Mouse (Mus musculus): Measurements from ENCODE around the gene Cdkn2d. TPM values are rescaled to one million over a fixed set of nuclear protein-coding genes. Genes with fewer than 3 reads are reported as not detected.
A peak's percentile ranks its signal among the peaks of the same experiment; 100 is the strongest.
"Not testable (repeated sequence)": the region's sequence is repeated elsewhere in the genome, so short reads cannot be mapped to it uniquely, and the experiment has no call there.

Gene Cdkn2d
- polyA plus RNA-seq, 2 experiments, result 43.2 to 51.1 TPM

DNA sequence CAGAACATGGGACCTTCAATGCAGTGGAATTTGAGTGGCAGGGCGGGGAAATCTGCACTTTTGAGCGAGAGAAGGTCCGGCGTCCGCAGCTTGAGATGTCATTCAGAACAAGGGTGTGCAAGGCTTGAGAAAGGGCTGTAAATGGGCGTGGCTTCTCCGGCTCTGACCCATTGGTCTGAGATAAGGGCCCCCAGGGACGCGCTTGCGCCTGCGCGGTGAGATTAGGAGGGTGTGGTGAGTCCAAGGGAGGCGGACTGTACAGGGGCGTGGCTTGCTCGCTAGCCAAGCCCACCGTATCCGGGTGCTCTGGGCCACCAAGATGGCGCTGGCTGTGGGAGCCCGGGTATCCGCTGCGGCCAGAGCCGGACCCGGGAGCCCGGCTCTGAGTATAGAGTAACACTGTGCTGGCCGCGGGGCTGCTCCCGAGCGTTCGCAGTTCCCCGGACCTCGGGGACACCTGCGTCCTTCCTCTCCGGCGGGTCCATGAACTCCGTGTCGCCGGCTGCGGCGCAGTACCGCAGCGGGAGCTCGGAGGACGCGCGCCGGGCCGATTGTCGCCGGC is 26.1 kb downstream of the Cdkn2d start, which contains the start of gene Atg4d:
TSS of gene Atg4d (plus strand) at position 294 of the 562 bp plus-strand sequence.
- peak within 1 kb of the TSS; percentile 78 for H3K4me2 ChIP-seq (replicated peaks; ENCODE audit: low read depth, low read length, severe bottlenecking)
- peak within 1 kb of the TSS; percentile 75 for H3K27ac ChIP-seq (replicated peaks; ENCODE audit: low read depth, low read length)
- peaks cover 9% of the 10 kb centered on the region for H3K4me1 ChIP-seq (ENCODE audit: control insufficient read depth, insufficient read depth, low read length)
- ATAC-seq (ENCODE audit: low FRiP score, low read depth), result peak; percentile 98
- TF ChIP-seq POLR2A (IDR thresholded peaks at IDR 0.05; ENCODE audit: borderline replicate concordance, extremely low read depth, insufficient read depth, insufficient read length), result peak; percentile 95
- no peaks in the 10 kb centered on the region for H3K27me3 ChIP-seq (ENCODE audit: control insufficient read depth, insufficient read depth, low read length)
- H3K9me3 ChIP-seq (ENCODE audit: control insufficient read depth, low read length), result no peaks in the 10 kb centered on the region
- peak within 1 kb of the TSS; percentile 95 for H3K4me3 ChIP-seq (replicated peaks; ENCODE audit: low read length)
- peaks cover 26% of the 10 kb centered on the region for H3K36me3 ChIP-seq (ENCODE audit: control insufficient read depth, insufficient read depth, low read length)
- DNase-seq (ENCODE audit: low spot score), result peak; percentile 99
- peak within 1 kb of the TSS; percentile 82 for H3K9ac ChIP-seq (ENCODE audit: low read depth, low read length, severe bottlenecking)
- WGBS, result under 1% methylated on average over 41 of the region's 49 CpGs

DNA sequence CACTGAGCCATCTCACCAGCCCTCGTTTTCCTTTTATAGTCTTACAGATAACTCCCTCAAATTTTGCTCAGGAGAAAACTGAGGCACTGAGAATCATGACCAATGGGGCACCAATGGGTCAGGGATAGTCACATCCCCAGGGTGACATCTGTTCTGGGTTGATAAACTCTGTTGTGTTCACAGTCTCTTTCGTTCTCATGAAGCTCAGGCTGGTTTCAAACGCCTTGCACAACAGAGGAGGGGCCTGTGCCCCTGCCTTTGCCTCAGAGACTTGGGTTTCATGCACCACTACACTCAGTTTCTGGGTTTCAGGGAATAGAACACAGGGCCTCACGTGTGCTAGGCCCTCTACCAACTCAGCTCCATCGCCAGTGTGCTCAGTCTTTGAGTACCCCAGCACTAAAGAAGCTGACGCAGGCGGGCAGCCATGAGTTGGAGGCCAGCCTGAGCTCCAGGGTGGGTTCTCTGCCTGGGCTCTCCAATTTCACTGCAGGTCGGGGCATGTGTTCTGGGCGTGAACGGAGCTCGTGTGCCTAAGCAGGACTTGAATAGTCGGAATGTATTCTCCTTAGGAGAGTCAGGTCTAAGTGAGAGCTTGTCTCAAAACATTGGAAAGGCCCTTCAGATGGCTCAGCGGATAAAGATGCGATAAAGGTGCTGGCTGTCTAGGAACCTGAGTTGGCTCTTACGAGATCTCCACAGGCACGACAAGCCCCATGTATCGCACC is 26.8 kb downstream of the Cdkn2d start:
- peak; percentile 44 for DNase-seq (ENCODE audit: low spot score)
- H3K27ac ChIP-seq (replicated peaks; ENCODE audit: low read depth, low read length), result peak overlapping the region; percentile 75
- H3K4me1 ChIP-seq (ENCODE audit: control insufficient read depth, insufficient read depth, low read length), result peaks cover 9% of the 10 kb centered on the region
- ATAC-seq (ENCODE audit: low FRiP score, low read depth), result peak; percentile 20
- no peaks in the 10 kb centered on the region for H3K27me3 ChIP-seq (ENCODE audit: control insufficient read depth, insufficient read depth, low read length)
- no peaks in the 10 kb centered on the region for H3K9me3 ChIP-seq (ENCODE audit: control insufficient read depth, low read length)
- peaks cover 21% of the 10 kb centered on the region for H3K36me3 ChIP-seq (ENCODE audit: control insufficient read depth, insufficient read depth, low read length)
- TF ChIP-seq POLR2A (IDR thresholded peaks at IDR 0.05; ENCODE audit: borderline replicate concordance, extremely low read depth, insufficient read depth, insufficient read length), result no peak
- H3K4me2 ChIP-seq (replicated peaks; ENCODE audit: low read depth, low read length, severe bottlenecking), result peak overlapping the region; percentile 78
- H3K4me3 ChIP-seq (replicated peaks; ENCODE audit: low read length), result peak overlapping the region; percentile 95
- 13% methylated on average over 17 of the region's 17 CpGs for WGBS
- peak overlapping the region; percentile 82 for H3K9ac ChIP-seq (ENCODE audit: low read depth, low read length, severe bottlenecking)

DNA sequence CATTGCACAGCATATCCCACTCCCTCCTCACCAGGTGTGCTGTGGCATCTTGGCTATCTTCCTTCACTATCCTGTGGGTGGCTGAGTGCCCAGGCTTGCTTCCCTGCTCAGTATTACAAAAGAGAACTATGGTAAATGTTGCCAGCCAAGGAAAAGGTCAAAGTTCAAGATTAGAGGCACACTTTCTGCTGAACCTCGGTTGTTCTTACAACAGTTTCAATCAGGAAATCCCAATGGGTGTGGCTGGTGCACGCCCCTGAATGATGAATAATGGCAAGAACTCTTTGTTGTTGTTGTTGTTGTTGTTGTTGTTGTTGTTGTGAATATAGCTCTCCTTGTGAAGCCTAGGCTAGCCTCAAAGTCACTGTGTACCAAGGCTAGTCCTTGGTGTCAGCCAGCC is 29.4 kb downstream of the Cdkn2d start:
- no peak for TF ChIP-seq POLR2A (IDR thresholded peaks at IDR 0.05; ENCODE audit: borderline replicate concordance, extremely low read depth, insufficient read depth, insufficient read length)
- Histone ChIP-seq H3K27ac (replicated peaks; ENCODE audit: low read depth, low read length) (no peak overlapping the region), H3K27me3 (ENCODE audit: control insufficient read depth, insufficient read depth, low read length) (no peaks in the 10 kb centered on the region), H3K9me3 (ENCODE audit: control insufficient read depth, low read length) (no peaks in the 10 kb centered on the region), H3K36me3 (ENCODE audit: control insufficient read depth, insufficient read depth, low read length) (no peaks in the 10 kb centered on the region), H3K4me1 (ENCODE audit: control insufficient read depth, insufficient read depth, low read length) (peaks cover 9% of the 10 kb centered on the region), H3K4me3 (replicated peaks; ENCODE audit: low read length) (no peak overlapping the region), H3K4me2 (replicated peaks; ENCODE audit: low read depth, low read length, severe bottlenecking) (no peak overlapping the region), H3K9ac (ENCODE audit: low read depth, low read length, severe bottlenecking) (no peak overlapping the region)
- WGBS, result 61% methylated on average over 2 of the region's 2 CpGs
- DNase-seq (ENCODE audit: low spot score) (no peak), ATAC-seq (ENCODE audit: low FRiP score, low read depth) (no peak)

DNA sequence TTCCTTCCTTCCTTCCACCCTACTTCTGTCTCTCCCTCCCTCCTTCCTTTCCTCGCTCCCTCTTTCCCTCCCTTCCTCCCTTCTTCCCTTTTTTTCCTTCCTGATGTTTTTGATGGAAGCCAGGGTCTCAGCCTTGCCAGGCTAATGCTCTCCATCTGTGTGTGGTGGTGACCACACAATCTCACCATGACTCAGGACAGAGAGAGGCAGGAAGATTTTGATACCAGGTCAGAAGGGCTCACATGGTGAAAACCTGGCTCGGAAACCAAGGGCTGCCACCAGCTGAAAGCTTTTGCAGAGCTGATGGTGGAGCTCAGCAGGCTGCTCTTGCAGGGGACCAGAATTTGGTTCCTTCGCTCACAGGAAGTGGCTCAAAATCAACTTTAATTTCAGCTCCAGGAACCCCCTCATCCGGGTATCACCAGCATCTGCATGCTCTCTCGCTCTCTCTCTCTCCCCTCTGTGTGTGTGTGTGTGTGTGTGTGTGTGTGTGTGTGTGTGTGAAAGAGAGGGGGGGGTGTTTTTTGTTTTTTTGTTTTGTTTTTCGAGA is 30.6 kb downstream of the Cdkn2d start:
- H3K4me1 ChIP-seq (ENCODE audit: control insufficient read depth, insufficient read depth, low read length), result peaks cover 5% of the 10 kb centered on the region
- no peak overlapping the region for H3K9ac ChIP-seq (ENCODE audit: low read depth, low read length, severe bottlenecking)
- no peaks in the 10 kb centered on the region for H3K27me3 ChIP-seq (ENCODE audit: control insufficient read depth, insufficient read depth, low read length)
- H3K9me3 ChIP-seq (ENCODE audit: control insufficient read depth, low read length), result no peaks in the 10 kb centered on the region
- H3K4me3 ChIP-seq (replicated peaks; ENCODE audit: low read length), result no peak overlapping the region
- ATAC-seq (ENCODE audit: low FRiP score, low read depth), result no peak
- no peak overlapping the region for H3K4me2 ChIP-seq (replicated peaks; ENCODE audit: low read depth, low read length, severe bottlenecking)
- WGBS, result 68% methylated on average over 5 of the region's 6 CpGs
- TF ChIP-seq POLR2A (IDR thresholded peaks at IDR 0.05; ENCODE audit: borderline replicate concordance, extremely low read depth, insufficient read depth, insufficient read length), result no peak
- no peak for DNase-seq (ENCODE audit: low spot score)
- no peak overlapping the region for H3K27ac ChIP-seq (replicated peaks; ENCODE audit: low read depth, low read length)
- no peaks in the 10 kb centered on the region for H3K36me3 ChIP-seq (ENCODE audit: control insufficient read depth, insufficient read depth, low read length)

DNA sequence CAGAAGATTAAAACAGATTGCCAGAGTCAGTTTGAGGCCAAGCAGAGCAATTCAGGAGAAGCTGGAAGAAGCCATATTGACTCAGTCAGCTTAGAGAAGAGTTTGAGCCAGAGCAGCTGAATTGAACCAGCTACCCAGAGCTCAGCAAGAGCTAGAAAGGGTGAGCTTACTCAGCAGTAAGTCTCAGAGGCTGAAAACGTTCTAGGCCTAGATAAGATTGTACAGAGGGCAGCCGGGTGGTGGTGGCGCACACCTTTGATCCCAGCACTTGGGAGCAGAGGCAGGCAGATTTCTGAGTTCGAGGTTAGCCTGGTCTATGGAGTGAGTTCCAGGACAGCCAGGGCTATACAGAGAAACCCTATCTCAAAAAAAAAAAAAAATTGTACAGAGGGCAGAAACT is 34.9 kb downstream of the Cdkn2d start:
- WGBS, result 85% methylated on average over 4 of the region's 4 CpGs
- not testable (repeated sequence) for H3K9ac ChIP-seq (ENCODE audit: low read depth, low read length, severe bottlenecking); H3K4me3 ChIP-seq (replicated peaks; ENCODE audit: low read length); H3K27me3 ChIP-seq (ENCODE audit: control insufficient read depth, insufficient read depth, low read length); H3K36me3 ChIP-seq (ENCODE audit: control insufficient read depth, insufficient read depth, low read length); H3K9me3 ChIP-seq (ENCODE audit: control insufficient read depth, low read length); H3K27ac ChIP-seq (replicated peaks; ENCODE audit: low read depth, low read length); H3K4me1 ChIP-seq (ENCODE audit: control insufficient read depth, insufficient read depth, low read length); DNase-seq (ENCODE audit: low spot score); ATAC-seq (ENCODE audit: low FRiP score, low read depth); H3K4me2 ChIP-seq (replicated peaks; ENCODE audit: low read depth, low read length, severe bottlenecking)
